9 mouse cellular contexts compared by ENCODE assay signal in genomic region chr15:33924094-33924890, GRCm38 (mm10).
A peak's percentile ranks its signal among the peaks of the same experiment; 100 is the strongest.
DNase-seq lines count a peak whose midpoint lies in the region; ATAC-seq and TF ChIP-seq lines count a peak whose summit lies in the region.
"Had no signal": no experiment of that assay in that cellular context is flagged by ENCODE, and none has a peak within 500 bp of the region (broad histone marks: within the 10 kb centered on the region; RNA-seq: fewer than 3 reads in every experiment).

No protein-coding gene starts in this region.

- H3K4me3 ChIP-seq in embryonic facial prominence, embryonic 10.5 days: no peak overlapping the region
- H3K4me3 ChIP-seq in myocyte: no peak overlapping the region
- no peak overlapping the region for H3K4me3 ChIP-seq in intestine, embryonic 16.5 days (ENCODE audit: low read length)
- H3K4me3 ChIP-seq: limb, embryonic 13.5 days had no signal

- no peak for TF ChIP-seq POLR2A in myocyte (IDR thresholded peaks at IDR 0.05; ENCODE audit: insufficient read length, low read depth)

- H3K27ac ChIP-seq in embryonic facial prominence, embryonic 10.5 days (replicated peaks): no peak overlapping the region
- H3K27ac ChIP-seq in intestine, embryonic 16.5 days (ENCODE audit: low read length): no peak overlapping the region
- H3K27ac ChIP-seq: limb, embryonic 13.5 days had no signal

- 0 out of 2 replicates have a peak, but pooled peaks cover 8% of the 10 kb centered on the region for H3K4me1 ChIP-seq in embryonic facial prominence, embryonic 10.5 days
- no peaks in the 10 kb centered on the region for H3K4me1 ChIP-seq in intestine, embryonic 16.5 days (ENCODE audit: control insufficient read depth, insufficient read depth, low read length)
- H3K4me1 ChIP-seq: limb, embryonic 13.5 days had no signal

- no peak overlapping the region for H3K9ac ChIP-seq in intestine, embryonic 16.5 days (ENCODE audit: low read depth, low read length)
- H3K9ac ChIP-seq: limb, embryonic 13.5 days had no signal

- H3K4me2 ChIP-seq in myocyte (ENCODE audit: low read depth): peak overlapping the region; percentile 73
- H3K4me2 ChIP-seq in intestine, embryonic 16.5 days (ENCODE audit: low read depth, low read length): no peak overlapping the region
- H3K4me2 ChIP-seq: limb, embryonic 13.5 days had no signal

- no peaks in the 10 kb centered on the region for H3K79me2 ChIP-seq in myocyte (ENCODE audit: control insufficient read depth, insufficient read depth)

- no peaks in the 10 kb centered on the region for H3K9me3 ChIP-seq in embryonic facial prominence, embryonic 10.5 days
- H3K9me3 ChIP-seq in intestine, embryonic 16.5 days (ENCODE audit: control insufficient read depth, low read length): no peaks in the 10 kb centered on the region
- H3K9me3 ChIP-seq: limb, embryonic 13.5 days had no signal

- DNase-seq in kidney, postnatal 14 days: peak; percentile 33
- no peak for DNase-seq in kidney, adult 9 months
- peak; percentile 60 for DNase-seq in embryonic facial prominence, embryonic 10.5 days (ENCODE audit: low spot score)
- DNase-seq in heart, postnatal 14 days: peak; percentile 50 to 62
- no peak for DNase-seq in cerebellum, postnatal 36 days
- no peak for DNase-seq in spleen, adult 12 weeks (ENCODE audit: low spot score)

- H3K36me3 ChIP-seq in embryonic facial prominence, embryonic 10.5 days (replicated peaks): no peaks in the 10 kb centered on the region
- H3K36me3 ChIP-seq in myocyte (ENCODE audit: control insufficient read depth, insufficient read depth): no peaks in the 10 kb centered on the region
- H3K36me3 ChIP-seq in intestine, embryonic 16.5 days (ENCODE audit: control insufficient read depth, insufficient read depth, low read length): no peaks in the 10 kb centered on the region
- H3K36me3 ChIP-seq: limb, embryonic 13.5 days had no signal

- intact Hi-C loops in heart, postnatal 14 days (cut with DNase I): no loop called here

- no peak for ATAC-seq in intestine, embryonic 16.5 days

- no peaks in the 10 kb centered on the region for H3K27me3 ChIP-seq in embryonic facial prominence, embryonic 10.5 days (replicated peaks; ENCODE audit: low read depth, poor library complexity, severe bottlenecking)
- H3K27me3 ChIP-seq in myocyte (ENCODE audit: control insufficient read depth, insufficient read depth, insufficient read length): no peaks in the 10 kb centered on the region
- no peaks in the 10 kb centered on the region for H3K27me3 ChIP-seq in intestine, embryonic 16.5 days (replicated peaks; ENCODE audit: control insufficient read depth, insufficient read depth, low read length)
- H3K27me3 ChIP-seq: limb, embryonic 13.5 days had no signal

- H3ac ChIP-seq in myocyte (ENCODE audit: control insufficient read depth, insufficient read length): no peak overlapping the region

- WGBS in embryonic facial prominence, embryonic 10.5 days: 66% methylated on average over 5 of the region's 5 CpGs
- WGBS in intestine, embryonic 16.5 days: 70% methylated on average over 5 of the region's 5 CpGs

TF ChIP-seq in myocyte, 11 proteins besides CTCF, POLR2A, EP300 and RAD21:
- TF ChIP-seq POLR2AphosphoS2 (IDR thresholded peaks at IDR 0.05; ENCODE audit: insufficient read length, low read depth) (no peak), CEBPB (IDR thresholded peaks at IDR 0.05; ENCODE audit: insufficient read depth, poor library complexity, severe bottlenecking) (peak; percentile 77), TCF12 (IDR thresholded peaks at IDR 0.05; ENCODE audit: insufficient read depth, poor library complexity, severe bottlenecking) (peak; percentile 76), USF1 (IDR thresholded peaks at IDR 0.05; ENCODE audit: low read depth) (peak; percentile 14)

Comparison
In these comparisons a context has a peak if more than half of its experiments do, and no peak if none do; other contexts are left out.
1. DNase-seq: peak in kidney, postnatal 14 days (single experiment), embryonic facial prominence, embryonic 10.5 days (single experiment) and heart, postnatal 14 days (2 of 2); none in kidney, adult 9 months (single experiment), cerebellum, postnatal 36 days (0 of 2) and spleen, adult 12 weeks (single experiment).